Mouse (Mus musculus) myocyte (in vitro differentiated cells): ENCODE data around the gene Trnau1ap. TPM values are rescaled to one million over a fixed set of nuclear protein-coding genes. Genes with fewer than 3 reads are reported as not detected.
"Not testable (repeated sequence)": the region's sequence is repeated elsewhere in the genome, so short reads cannot be mapped to it uniquely, and the experiment has no call there.

Experiments
- H3K27me3 ChIP-seq: one replicate; pipeline ENCODE4 v1.6.1; 2011; ENCODE audit not compliant: control insufficient read depth, insufficient read depth, insufficient read length
- H3K36me3 ChIP-seq: one replicate; pipeline ENCODE4 v1.6.1; 2011; ENCODE audit not compliant: control insufficient read depth, insufficient read depth
- H3K4me2 ChIP-seq: one replicate; pipeline ENCODE4 v1.6.1; 2011; ENCODE audit warnings: low read depth, control low read depth
- H3K4me3 ChIP-seq: one replicate; pipeline ENCODE4 v1.5.1; 2011; ENCODE audit warnings: mild to moderate bottlenecking, control low read depth, moderate library complexity
- H3K79me2 ChIP-seq: one replicate; pipeline ENCODE4 v1.6.1; 2011; ENCODE audit not compliant: control insufficient read depth, insufficient read depth
- H3ac ChIP-seq: one replicate; pipeline ENCODE4 v1.6.1; 2011; ENCODE audit not compliant: control insufficient read depth, insufficient read length
- CEBPB ChIP-seq: IDR thresholded peaks from 2 replicates; pipeline ENCODE4 v1.6.1; 2011; ENCODE audit warnings: mild to moderate bottlenecking, moderate library complexity; ENCODE audit not compliant: poor library complexity, insufficient read depth, severe bottlenecking
- E2F4 ChIP-seq: IDR thresholded peaks from one replicate; pipeline ENCODE4 v1.6.1; 2011; ENCODE audit warnings: mild to moderate bottlenecking, control low read depth, moderate library complexity; ENCODE audit not compliant: insufficient read depth
- MAX ChIP-seq: IDR thresholded peaks from one replicate; pipeline ENCODE4 v1.6.1; 2011; ENCODE audit warnings: low read depth, mild to moderate bottlenecking, control low read depth
- MYOD1 ChIP-seq, 3 experiments: IDR thresholded peaks; one replicate each; pipeline ENCODE4 v1.6.1; 2011; ENCODE audit warnings: control low read depth in 2 of 3, low read depth in 2 of 3, mild to moderate bottlenecking in 2 of 3, moderate library complexity in 1 of 3; ENCODE audit not compliant: insufficient read length in 2 of 3, control insufficient read depth in 1 of 3
- MYOG ChIP-seq, 3 experiments: IDR thresholded peaks; one replicate each; pipeline ENCODE4 v1.6.1; 2011; ENCODE audit warnings: control low read depth in 2 of 3, low read depth in 2 of 3, mild to moderate bottlenecking in 2 of 3; ENCODE audit not compliant: insufficient read length in 2 of 3, control insufficient read depth in 1 of 3, insufficient read depth in 1 of 3
- POLR2A ChIP-seq: IDR thresholded peaks from one replicate; pipeline ENCODE4 v1.6.1; 2011; ENCODE audit warnings: low read depth, mild to moderate bottlenecking, control low read depth, moderate library complexity; ENCODE audit not compliant: insufficient read length
- POLR2AphosphoS2 ChIP-seq: IDR thresholded peaks from one replicate; pipeline ENCODE4 v1.6.1; 2011; ENCODE audit warnings: low read depth, control low read depth; ENCODE audit not compliant: insufficient read length
- REST ChIP-seq: IDR thresholded peaks from one replicate; pipeline ENCODE4 v1.6.1; 2011; ENCODE audit warnings: mild to moderate bottlenecking, control low read depth, moderate library complexity; ENCODE audit not compliant: insufficient read depth, insufficient read length
- SRF ChIP-seq: IDR thresholded peaks from one replicate; pipeline ENCODE4 v1.6.1; 2011; ENCODE audit warnings: low read depth; ENCODE audit not compliant: control insufficient read depth, insufficient read length
- TCF12 ChIP-seq: IDR thresholded peaks from one replicate; pipeline ENCODE4 v1.6.1; 2011; ENCODE audit warnings: mild to moderate bottlenecking, control low read depth; ENCODE audit not compliant: poor library complexity, insufficient read depth, severe bottlenecking
- TCF3 ChIP-seq: IDR thresholded peaks from one replicate; pipeline ENCODE4 v1.6.1; 2011; ENCODE audit warnings: low read depth, control low read depth; ENCODE audit not compliant: insufficient read length
- USF1 ChIP-seq: IDR thresholded peaks from one replicate; pipeline ENCODE4 v1.6.1; 2011; ENCODE audit warnings: low read depth, mild to moderate bottlenecking, control low read depth, moderate library complexity
- polyA plus RNA-seq: library from polyadenylated mRNA; unstranded; fragments of >200 nt; fragmentation: generic; extraction: Trizol; gene quantifications from one replicate; pipeline ENCODE4 v1.2.1, GENCODE M21; 2012; ENCODE audit warnings: missing spikeins

Trnau1ap gene
- polyA plus RNA-seq, 1 experiment: 51.6 TPM

GRCm38 (mm10) chr4:132293682-132294240 is 35.6 kb downstream of the Trnau1ap start:
- no peaks in the 10 kb centered on the region for H3K27me3 ChIP-seq
- H3K4me3 ChIP-seq: no peak overlapping the region
- TF ChIP-seq MAX (no peak), SRF (no peak), REST (no peak), E2F4 (no peak), POLR2A (no peak), USF1 (no peak), MYOG (IDR thresholded peaks at IDR 0.05; ENCODE audit: control insufficient read depth in 1 of 3, insufficient read depth in 1 of 3, insufficient read length in 2 of 3, low read depth in 2 of 3) (no peak), CEBPB (no peak), TCF3 (no peak), POLR2AphosphoS2 (no peak), MYOD1 (IDR thresholded peaks at IDR 0.05; ENCODE audit: control insufficient read depth in 1 of 3, insufficient read length in 2 of 3, low read depth in 2 of 3) (no peak), TCF12 (no peak)
- H3K36me3 ChIP-seq: peaks cover 8% of the 10 kb centered on the region
- no peak overlapping the region for H3ac ChIP-seq
- no peaks in the 10 kb centered on the region for H3K79me2 ChIP-seq
- no peak overlapping the region for H3K4me2 ChIP-seq

GRCm38 (mm10) chr4:132292988-132293387 is 36.4 kb downstream of the Trnau1ap start:
- Histone ChIP-seq H3K4me3 (no peak overlapping the region), H3K79me2 (no peaks in the 10 kb centered on the region), H3K36me3 (peaks cover 8% of the 10 kb centered on the region), H3K27me3 (no peaks in the 10 kb centered on the region), H3ac (no peak overlapping the region), H3K4me2 (no peak overlapping the region)
- TF ChIP-seq SRF: no peak
- TF ChIP-seq MYOG (IDR thresholded peaks at IDR 0.05; ENCODE audit: control insufficient read depth in 1 of 3, insufficient read depth in 1 of 3, insufficient read length in 2 of 3, low read depth in 2 of 3): no peak
- TF ChIP-seq MYOD1 (IDR thresholded peaks at IDR 0.05; ENCODE audit: control insufficient read depth in 1 of 3, insufficient read length in 2 of 3, low read depth in 2 of 3): no peak
- TF ChIP-seq TCF3: no peak
- no peak for TF ChIP-seq USF1
- no peak for TF ChIP-seq POLR2AphosphoS2
- TF ChIP-seq POLR2A: no peak
- TF ChIP-seq CEBPB: no peak
- TF ChIP-seq TCF12: no peak
- no peak for TF ChIP-seq E2F4
- no peak for TF ChIP-seq REST
- TF ChIP-seq MAX: no peak

GRCm38 (mm10) chr4:132291624-132292335 is 37.6 kb downstream of the Trnau1ap start:
- Histone ChIP-seq H3ac (no peak overlapping the region), H3K79me2 (no peaks in the 10 kb centered on the region), H3K4me3 (no peak overlapping the region), H3K36me3 (peaks cover 8% of the 10 kb centered on the region), H3K4me2 (no peak overlapping the region), H3K27me3 (no peaks in the 10 kb centered on the region)
- TF ChIP-seq MYOD1 (IDR thresholded peaks at IDR 0.05; ENCODE audit: control insufficient read depth in 1 of 3, insufficient read length in 2 of 3, low read depth in 2 of 3) (no peak), MAX (no peak), TCF3 (no peak), POLR2A (no peak), TCF12 (no peak), POLR2AphosphoS2 (no peak), USF1 (no peak), CEBPB (no peak), MYOG (IDR thresholded peaks at IDR 0.05; ENCODE audit: control insufficient read depth in 1 of 3, insufficient read depth in 1 of 3, insufficient read length in 2 of 3, low read depth in 2 of 3) (no peak), E2F4 (no peak), SRF (no peak), REST (no peak)

- Histone ChIP-seq H3K4me2 (no peak overlapping the region), H3K79me2 (no peaks in the 10 kb centered on the region), H3K27me3 (no peaks in the 10 kb centered on the region), H3K36me3 (peaks cover 8% of the 10 kb centered on the region), H3ac (no peak overlapping the region), H3K4me3 (no peak overlapping the region)
- TF ChIP-seq E2F4 (no peak), POLR2AphosphoS2 (no peak), REST (no peak), TCF3 (no peak), MAX (no peak), CEBPB (no peak), MYOG (IDR thresholded peaks at IDR 0.05; ENCODE audit: control insufficient read depth in 1 of 3, insufficient read depth in 1 of 3, insufficient read length in 2 of 3, low read depth in 2 of 3) (no peak), USF1 (no peak), POLR2A (no peak), TCF12 (no peak), SRF (no peak), MYOD1 (IDR thresholded peaks at IDR 0.05; ENCODE audit: control insufficient read depth in 1 of 3, insufficient read length in 2 of 3, low read depth in 2 of 3) (no peak)
Observed at GRCm38 (mm10) chr4:132291056-132291455, 38.3 kb downstream of the Trnau1ap start.

- not testable (repeated sequence) for H3K4me3 ChIP-seq, H3K79me2 ChIP-seq, H3K4me2 ChIP-seq, H3K27me3 ChIP-seq, H3ac ChIP-seq
- peaks cover 22% of the 10 kb centered on the region for H3K36me3 ChIP-seq
Observed at GRCm38 (mm10) chr4:132288840-132289239, 40.5 kb downstream of the Trnau1ap start.
